Mouse (Mus musculus): ENCODE measurements around the gene Dcdc2a. TPM values are rescaled to one million over a fixed set of nuclear protein-coding genes. Genes with fewer than 3 reads are reported as not detected.

Dcdc2a gene
- total RNA-seq, 2 experiments from 2014 or later, result not detected

Other genes with a start within 250 kb of the Dcdc2a start
- 100 to 1,000 TPM; 422 to 431 TPM for gene Acot13, start 224.5 kb upstream of the Dcdc2a start, total RNA-seq (2021)
- 10 to 100 TPM; 12.9 to 15.5 TPM for gene Tdp2, start 224.3 kb upstream of the Dcdc2a start, total RNA-seq (2021)
- not detected for gene D130043K22Rik, start 210.9 kb upstream of the Dcdc2a start, total RNA-seq (2021)
- 10 to 100 TPM; 24.4 to 25.6 TPM for gene Aldh5a1, start 118.3 kb upstream of the Dcdc2a start, total RNA-seq (2021)
- gene Gpld1, start 112.9 kb upstream of the Dcdc2a start, total RNA-seq (2021), result 1 to 10 TPM; 1.4 to 1.8 TPM
- gene Mrs2, start 35.6 kb upstream of the Dcdc2a start, total RNA-seq (2021), result 10 to 100 TPM; 46.9 to 56.4 TPM
- gene Nrsn1, start 214.5 kb downstream of the Dcdc2a start, total RNA-seq (2021), result not detected